Mouse (Mus musculus) G1E-ER4 (cell line): ENCODE measurements around the gene Tenm4. TPM values are rescaled to one million over a fixed set of nuclear protein-coding genes. Genes with fewer than 3 reads are reported as not detected.

Source experiments
- GATA1 ChIP-seq: IDR thresholded peaks from one replicate; pipeline ENCODE4 v1.8.0; 2012; ENCODE audit warnings: low read length, inconsistent platforms
- polyA plus RNA-seq: library from polyadenylated mRNA; stranded (reverse); fragments of >175 nt; gene quantifications from 2 replicates; pipeline ENCODE4 v1.2.3, GENCODE M21; 2012

The Tenm4 gene
- polyA plus RNA-seq, 1 experiment: not detected

GRCm38 (mm10) chr7:96839586-96839985 is 668.5 kb downstream of the Tenm4 start:
- TF ChIP-seq GATA1: no peak

GRCm38 (mm10) chr7:96842477-96843255 is 671.6 kb downstream of the Tenm4 start:
- TF ChIP-seq GATA1: no peak

- no peak for TF ChIP-seq GATA1
Measured at GRCm38 (mm10) chr7:96844104-96844894, 673.3 kb downstream of the Tenm4 start.

GRCm38 (mm10) chr7:96852781-96853180 is 681.7 kb downstream of the Tenm4 start:
- TF ChIP-seq GATA1: no peak

GRCm38 (mm10) chr7:96855867-96856406 is 684.9 kb downstream of the Tenm4 start:
- no peak for TF ChIP-seq GATA1

- TF ChIP-seq GATA1: no peak
Measured at GRCm38 (mm10) chr7:96856518-96856917, 685.5 kb downstream of the Tenm4 start.

- no peak for TF ChIP-seq GATA1
Measured at GRCm38 (mm10) chr7:96859077-96859476, 688.0 kb downstream of the Tenm4 start.

- TF ChIP-seq GATA1: no peak
Measured at GRCm38 (mm10) chr7:96859684-96860083, 688.6 kb downstream of the Tenm4 start.

GRCm38 (mm10) chr7:96860650-96861049 is 689.6 kb downstream of the Tenm4 start:
- TF ChIP-seq GATA1: no peak

- TF ChIP-seq GATA1: no peak
Measured at GRCm38 (mm10) chr7:96864894-96865722, 694.1 kb downstream of the Tenm4 start.

GRCm38 (mm10) chr7:96869079-96869810 is 698.2 kb downstream of the Tenm4 start:
- TF ChIP-seq GATA1: no peak

GRCm38 (mm10) chr7:96870473-96870872 is 699.4 kb downstream of the Tenm4 start:
- no peak for TF ChIP-seq GATA1

GRCm38 (mm10) chr7:96871031-96871430 is 700.0 kb downstream of the Tenm4 start:
- TF ChIP-seq GATA1: no peak

- TF ChIP-seq GATA1: no peak
Measured at GRCm38 (mm10) chr7:96878511-96879276, 707.6 kb downstream of the Tenm4 start.
